Mouse (Mus musculus) left cerebral cortex, adult 2 months (tissue): ENCODE measurements at regions not wholly inside any gene's neighbourhood (a gene's known extent, or its start where the extent isn't known, plus 50 kb on each side); places are given as distances from the start of the nearest gene placed in this dataset.

Experiments
- DNase-seq, 2 experiments: peaks; one replicate each; pipeline ENCODE4 v3.0.0; 2021 to 2022; ENCODE audit warnings: low spot score in 2 of 2, mixed read lengths in 1 of 2; ENCODE audit errors: extremely low spot score in 1 of 2
- H3K27ac ChIP-seq: fragments of 200-600 bp; 2 replicates; pipeline ENCODE4 v1.8.1; 2022
- H3K4me3 ChIP-seq: fragments of 200-600 bp; 2 replicates; pipeline ENCODE4 v1.8.1; 2022
- CTCF ChIP-seq: fragments of 200-600 bp; IDR thresholded peaks from 2 replicates; pipeline ENCODE4 v1.8.1; 2022; ENCODE audit warnings: antibody characterized with exemption, mild to moderate bottlenecking, moderate library complexity
- intact Hi-C: fragments of 180-260 bp; cut with DNase I; formaldehyde crosslinking; loops from one replicate; pipeline ENCODE4 v1.15.1; 2025

DNA sequence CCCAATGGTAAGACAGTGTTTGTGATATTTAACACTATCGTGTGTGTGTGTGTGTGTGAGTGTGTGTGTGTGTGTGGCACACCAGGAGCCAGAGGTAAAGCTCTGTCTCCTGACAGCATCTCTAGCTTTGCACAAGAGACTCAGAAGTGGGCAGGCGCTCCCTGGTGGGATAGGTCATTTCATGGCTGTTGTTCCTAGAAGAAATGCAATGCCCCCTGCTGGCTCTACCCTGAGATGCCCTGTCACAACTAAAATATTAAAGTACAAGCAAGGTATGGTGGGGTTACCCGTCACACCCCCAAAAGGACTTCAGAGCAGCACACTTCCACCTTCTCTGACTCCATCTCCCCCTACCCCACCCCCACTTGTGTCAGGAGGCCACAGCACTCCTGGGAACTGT, 207.2 kb downstream of the Rpap3 start:
- intact Hi-C loops = no loop called here
- no peak overlapping the region for H3K4me3 ChIP-seq
- no peak; the same call in 1 of the 2 replicates for TF ChIP-seq CTCF
- H3K27ac ChIP-seq = no peak overlapping the region
- DNase-seq = no peak

GRCm38 (mm10) chr15:97496026-97496425, 209.6 kb downstream of the Rpap3 start:
- Histone ChIP-seq H3K27ac (no peak overlapping the region), H3K4me3 (no peak overlapping the region)
- TF ChIP-seq CTCF = no peak
- DNase-seq = no peak
- intact Hi-C loops = no loop called here

DNA sequence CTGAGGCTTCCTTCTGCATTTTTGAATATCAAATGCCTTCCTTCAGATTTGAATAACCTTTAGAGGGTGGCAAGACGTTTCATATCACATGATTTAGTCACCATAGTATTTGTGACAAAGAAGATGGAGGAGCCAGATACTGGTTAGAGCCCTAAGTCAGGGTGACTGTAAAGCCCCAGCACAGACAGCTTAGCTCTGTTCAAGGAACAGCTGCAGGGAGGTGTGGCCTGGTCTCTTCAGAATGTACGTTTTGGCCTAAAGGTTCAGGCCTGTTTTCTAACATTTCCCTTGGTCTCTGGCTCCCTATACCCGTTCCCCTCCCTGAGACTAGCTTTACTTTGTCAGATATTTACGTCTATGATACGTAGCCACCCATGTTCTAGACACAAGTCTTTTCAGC, 212.3 kb downstream of the Rpap3 start:
- Histone ChIP-seq H3K27ac (no peak overlapping the region), H3K4me3 (no peak overlapping the region)
- intact Hi-C loops = no loop called here
- no peak for TF ChIP-seq CTCF
- DNase-seq = no peak

DNA sequence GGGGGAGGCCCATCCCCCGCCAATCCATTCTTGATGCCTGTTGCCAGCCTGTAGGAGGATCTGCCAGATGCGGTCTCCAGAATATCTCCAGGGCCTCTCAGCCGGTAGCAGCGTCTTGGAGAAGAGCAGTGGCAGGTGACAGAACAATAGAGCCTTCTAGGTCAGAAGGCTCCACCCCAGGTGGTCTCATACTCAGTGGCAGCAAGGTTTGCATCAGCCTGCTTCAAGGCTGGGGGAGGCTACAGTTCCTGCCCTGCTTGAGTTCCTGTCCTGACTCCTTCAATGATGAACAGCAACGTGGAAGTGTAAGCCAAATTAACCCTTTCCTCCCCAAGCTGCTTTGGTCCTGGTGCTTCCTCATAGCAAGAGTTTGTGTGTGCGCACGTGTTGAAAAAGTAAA, 213.8 kb downstream of the Rpap3 start:
- no peak for TF ChIP-seq CTCF
- no peak overlapping the region for H3K4me3 ChIP-seq
- DNase-seq = no peak
- H3K27ac ChIP-seq = no peak overlapping the region
- intact Hi-C loops = no loop called here

DNA sequence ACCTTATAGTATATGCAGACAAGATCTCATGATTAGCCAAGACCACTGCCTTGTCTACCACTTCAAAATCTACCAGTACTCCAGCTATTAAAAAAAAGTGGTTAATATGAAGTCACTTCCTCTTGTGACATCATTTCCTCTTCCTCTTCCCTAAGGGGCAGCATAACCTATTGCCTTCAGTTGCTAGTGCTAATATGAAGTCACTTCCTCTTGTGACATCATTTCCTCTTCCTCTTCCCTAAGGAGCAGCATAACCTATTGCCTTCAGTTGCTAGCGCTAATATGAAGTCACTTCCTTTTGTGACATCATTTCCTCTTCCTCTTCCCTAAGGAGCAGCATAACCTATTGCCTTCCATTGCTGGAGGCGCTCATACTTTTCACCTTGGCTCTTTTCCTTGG, 218.2 kb downstream of the Rpap3 start:
- intact Hi-C loops = no loop called here
- no peak for DNase-seq
- no peak for TF ChIP-seq CTCF
- no peak overlapping the region for H3K4me3 ChIP-seq
- H3K27ac ChIP-seq = no peak overlapping the region

DNA sequence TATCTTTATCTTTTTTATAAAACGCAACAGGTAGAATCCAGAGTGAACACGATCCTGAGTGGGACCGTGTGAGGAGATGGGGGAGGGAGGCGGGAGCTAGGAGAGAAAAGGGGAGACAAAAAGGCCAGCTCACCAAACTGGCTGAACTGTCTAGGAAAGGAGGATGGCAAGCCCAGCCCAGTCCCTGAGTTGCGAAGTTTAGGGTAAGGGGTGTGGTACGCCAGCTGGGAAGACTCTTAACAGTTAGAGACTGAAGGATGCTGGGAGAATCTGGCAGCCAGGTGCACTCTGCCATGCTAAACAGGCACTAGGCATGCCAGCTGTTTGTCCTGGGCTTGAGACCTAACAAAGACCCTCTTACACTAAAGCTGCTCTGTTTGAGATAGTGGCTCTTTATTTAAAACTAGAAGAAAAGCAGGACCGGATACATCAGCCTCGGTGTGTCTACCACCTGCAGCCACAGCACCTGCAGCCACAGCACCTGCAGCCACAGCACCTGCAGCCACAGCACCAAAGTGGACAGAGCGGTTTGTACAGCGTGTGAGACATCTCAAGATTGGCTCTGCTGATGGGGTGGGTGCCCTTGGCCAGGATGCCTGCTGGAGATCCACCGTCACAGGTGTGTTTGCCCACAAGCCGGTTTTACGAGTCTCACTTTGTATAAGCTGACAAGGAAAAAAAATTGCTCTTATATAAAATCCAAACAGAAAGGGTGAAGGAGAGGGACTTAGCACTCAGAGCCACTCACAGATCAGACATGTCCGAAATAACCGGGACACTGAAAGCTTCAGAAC, 225.1 kb upstream of the Amigo2 start:
- intact Hi-C loops = no loop called here
- no peak overlapping the region for H3K27ac ChIP-seq
- no peak overlapping the region for H3K4me3 ChIP-seq
- TF ChIP-seq CTCF = no peak
- no peak for DNase-seq

DNA sequence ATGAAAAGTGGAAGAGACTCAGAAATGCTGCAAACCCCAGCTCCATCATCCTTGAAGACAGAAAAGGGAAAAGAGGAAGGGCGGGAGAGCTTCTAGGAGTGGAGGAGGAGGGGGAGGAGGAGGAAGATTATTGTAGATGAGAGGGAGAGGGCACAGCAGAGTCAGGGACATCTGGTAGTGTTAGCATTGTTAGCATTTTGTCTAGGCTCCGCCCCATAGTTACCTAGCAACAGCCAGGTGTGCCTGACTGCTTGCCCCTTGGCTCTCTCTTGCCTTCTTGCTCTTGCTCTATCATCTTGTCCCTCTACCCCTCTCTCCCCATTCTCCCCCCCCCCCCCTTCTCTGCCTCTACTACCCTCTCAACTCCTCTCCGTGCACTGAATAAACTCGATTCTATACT, 224.4 kb upstream of the Amigo2 start:
- H3K27ac ChIP-seq = no peak overlapping the region
- DNase-seq = no peak
- no peak for TF ChIP-seq CTCF
- intact Hi-C loops = no loop called here
- no peak overlapping the region for H3K4me3 ChIP-seq

- DNase-seq = no peak
- no peak for TF ChIP-seq CTCF
- Histone ChIP-seq H3K4me3 (no peak overlapping the region), H3K27ac (no peak overlapping the region)
- intact Hi-C loops = no loop called here
Measured at GRCm38 (mm10) chr15:97469684-97470344, 222.7 kb upstream of the Amigo2 start.

DNA sequence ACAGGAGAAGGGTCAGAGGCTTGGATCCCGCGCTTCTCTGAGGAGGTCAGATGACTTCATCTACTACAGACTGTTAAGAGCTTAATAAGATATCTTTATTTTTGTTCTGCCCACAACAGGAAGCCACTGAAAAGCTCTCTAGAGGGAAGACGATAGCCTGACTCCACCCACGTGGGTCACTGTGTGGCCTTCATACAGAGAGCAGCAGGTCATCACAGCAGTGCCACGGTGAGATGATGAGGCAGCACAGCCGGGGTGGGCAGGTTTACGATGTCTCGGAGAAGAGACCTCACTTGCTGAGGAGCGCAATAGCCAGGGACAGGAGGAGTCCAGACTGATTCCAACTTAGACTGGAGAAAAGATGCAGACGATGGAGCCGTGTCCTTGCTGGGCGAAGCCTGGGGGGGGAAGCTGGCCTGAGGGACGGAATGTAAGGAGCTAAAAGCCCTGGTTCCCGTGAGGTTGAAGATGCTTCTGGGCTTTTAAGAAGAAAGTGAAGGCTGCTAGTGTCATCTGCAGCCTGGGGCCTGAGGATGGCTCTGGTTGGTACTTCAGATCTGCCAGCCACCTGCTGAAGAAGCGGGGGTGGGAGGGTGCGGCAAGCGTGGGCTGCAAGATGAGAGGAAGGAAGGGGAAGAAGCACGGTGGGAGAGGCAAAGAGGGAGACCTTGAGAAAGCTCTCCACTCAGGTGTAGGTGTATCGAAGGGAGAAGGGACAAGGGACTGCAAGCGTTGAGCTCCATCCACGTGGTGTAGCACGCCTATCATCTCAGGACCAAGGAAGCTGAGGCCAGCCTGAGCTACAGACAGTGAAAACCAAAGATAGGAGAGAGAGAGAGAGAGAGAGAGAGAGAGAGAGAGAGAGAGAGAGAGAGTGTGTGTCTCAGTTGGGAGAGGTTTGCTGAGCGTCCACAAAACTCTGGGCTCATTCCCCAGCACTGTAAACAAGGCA, 221.9 kb upstream of the Amigo2 start:
- intact Hi-C loops = no loop called here
- H3K4me3 ChIP-seq = no peak overlapping the region
- TF ChIP-seq CTCF = no peak
- no peak overlapping the region for H3K27ac ChIP-seq
- no peak for DNase-seq

DNA sequence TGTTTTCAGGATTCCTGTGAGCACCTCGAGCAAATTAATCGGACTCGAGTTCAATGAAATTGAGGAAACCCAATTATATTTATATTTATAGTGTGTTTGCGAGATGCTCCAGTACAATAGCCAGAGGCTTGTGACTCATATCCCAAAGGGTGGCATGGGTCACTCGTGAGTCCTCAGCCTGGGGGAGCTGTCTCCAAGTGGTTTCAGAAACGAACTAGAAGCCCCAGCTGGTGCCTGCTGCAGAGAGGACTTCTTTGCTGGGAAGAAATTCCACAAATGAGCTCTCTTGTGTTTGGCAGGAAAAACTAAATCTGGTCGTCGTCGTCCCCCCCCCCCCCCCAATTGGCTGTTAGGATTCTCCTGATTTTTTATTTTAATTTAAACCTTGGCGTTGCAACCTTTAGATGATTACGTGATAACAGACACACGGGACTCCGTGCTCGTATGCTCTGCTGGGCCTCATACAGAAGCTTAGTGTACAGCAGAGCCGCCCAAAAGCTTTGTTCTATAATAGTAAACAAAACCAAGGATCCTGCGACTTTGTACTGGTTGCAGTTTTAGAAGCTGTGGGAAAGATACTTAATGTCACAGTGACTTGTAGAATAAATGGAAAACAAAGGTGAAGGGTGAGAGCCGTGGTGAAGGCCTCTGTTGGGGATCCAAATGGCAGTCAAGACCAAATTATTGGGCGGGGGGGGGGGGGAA, 220.8 kb upstream of the Amigo2 start:
- Histone ChIP-seq H3K4me3 (no peak overlapping the region), H3K27ac (no peak overlapping the region)
- no peak for TF ChIP-seq CTCF
- intact Hi-C loops = no loop called here
- DNase-seq = no peak

- Histone ChIP-seq H3K27ac (no peak overlapping the region), H3K4me3 (no peak overlapping the region)
- no peak for DNase-seq
- intact Hi-C loops = no loop called here
- TF ChIP-seq CTCF = no peak
Measured at GRCm38 (mm10) chr15:97466906-97467465, 219.9 kb upstream of the Amigo2 start.
